8 mouse cellular contexts compared by ENCODE assay signal in the genomic region with DNA sequence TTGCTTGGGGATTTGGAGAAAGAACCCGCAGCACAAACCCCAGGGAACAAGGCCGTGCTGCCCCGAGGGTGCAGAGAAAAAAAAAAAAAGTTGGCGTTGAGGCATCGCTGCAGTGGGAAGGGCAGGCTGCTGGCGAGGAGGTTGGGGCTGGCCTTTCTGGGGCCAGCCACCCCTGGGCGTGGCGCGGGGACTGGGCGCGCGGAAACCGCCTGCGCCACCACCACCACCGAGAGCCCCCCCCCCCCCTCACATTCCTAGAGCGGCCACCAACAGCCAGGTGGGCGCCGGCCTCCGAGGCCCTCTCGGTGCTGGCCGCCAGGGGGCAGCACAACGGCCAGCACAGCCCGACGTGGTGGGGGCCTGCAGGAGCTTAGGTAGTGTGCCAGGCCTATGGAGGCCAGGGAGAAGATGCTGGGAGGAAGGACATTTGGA. TPM values are rescaled to one million over a fixed set of nuclear protein-coding genes. Genes with fewer than 3 reads are reported as not detected.
DNase-seq lines count a peak whose midpoint lies in the region; ATAC-seq and TF ChIP-seq lines count a peak whose summit lies in the region.

No protein-coding gene starts in this region.

- H3K9me3 ChIP-seq in ES-Bruce4 (replicated peaks; ENCODE audit: control insufficient read depth, insufficient read depth, low read length, poor library complexity, severe bottlenecking), result 0 out of 2 replicates have a peak, but pooled peaks cover 4% of the 10 kb centered on the region
- H3K9me3 ChIP-seq in heart, embryonic 16.5 days (replicated peaks; ENCODE audit: control insufficient read depth, low read length), result peaks cover 3% of the 10 kb centered on the region; the same call in 1 of the 2 replicates
- no peaks in the 10 kb centered on the region for H3K9me3 ChIP-seq in liver, postnatal 0 days (ENCODE audit: low read length)
- no peaks in the 10 kb centered on the region for H3K9me3 ChIP-seq in neural tube, embryonic 13.5 days

- H3K4me3 ChIP-seq in ES-Bruce4 (ENCODE audit: low read depth, low read length), result peak overlapping the region; percentile 72
- peak overlapping the region; percentile 32 for H3K4me3 ChIP-seq in brown adipose tissue, adult 24 weeks (ENCODE audit: insufficient read depth, low read depth, low read length)
- H3K4me3 ChIP-seq in heart, embryonic 16.5 days (ENCODE audit: low read length), result peak overlapping the region; percentile 46
- peak overlapping the region; percentile 37 for H3K4me3 ChIP-seq in liver, postnatal 0 days (ENCODE audit: low read depth, low read length)
- peak overlapping the region; percentile 43 for H3K4me3 ChIP-seq in neural tube, embryonic 13.5 days
- peak overlapping the region; percentile 62 for H3K4me3 ChIP-seq in testis, adult 2 months (ENCODE audit: control insufficient read depth, low read depth, low read length)

- no peaks in the 10 kb centered on the region for H3K36me3 ChIP-seq in ES-Bruce4 (ENCODE audit: control insufficient read depth, insufficient read depth, low read length, poor library complexity, severe bottlenecking)
- no peaks in the 10 kb centered on the region; the same call in 1 of the 2 replicates for H3K36me3 ChIP-seq in heart, embryonic 16.5 days (ENCODE audit: control insufficient read depth, insufficient read depth)
- H3K36me3 ChIP-seq in liver, postnatal 0 days (replicated peaks; ENCODE audit: insufficient read depth, low read length), result no peaks in the 10 kb centered on the region
- H3K36me3 ChIP-seq in neural tube, embryonic 13.5 days, result peaks cover 15% of the 10 kb centered on the region
- no peaks in the 10 kb centered on the region for H3K36me3 ChIP-seq in testis, adult 2 months (ENCODE audit: control insufficient read depth, insufficient read depth, low read length)

- peak; percentile 68 for TF ChIP-seq CTCF in ES-Bruce4 (IDR thresholded peaks at IDR 0.05; ENCODE audit: low read depth, low read length)
- TF ChIP-seq CTCF in liver, postnatal 0 days (IDR thresholded peaks at IDR 0.05; ENCODE audit: low read depth), result peak; percentile 91
- peak; percentile 91 for TF ChIP-seq CTCF in testis, adult 2 months (IDR thresholded peaks at IDR 0.05; ENCODE audit: control insufficient read depth, insufficient read depth, insufficient replicate concordance, low read depth, low read length)

- under 1% methylated on average over 17 of the region's 24 CpGs for whole genome bisulfite sequencing in heart, embryonic 16.5 days
- 1% methylated on average over 22 of the region's 24 CpGs for WGBS in liver, postnatal 0 days (ENCODE audit: insufficient replicate concordance)
- under 1% methylated on average over 24 of the region's 24 CpGs for WGBS in neural tube, embryonic 13.5 days

- peak overlapping the region; percentile 54 for H3K9ac ChIP-seq in ES-Bruce4 (ENCODE audit: low read depth, poor library complexity, severe bottlenecking)
- peak overlapping the region; percentile 41 for H3K9ac ChIP-seq in heart, embryonic 16.5 days (ENCODE audit: low read length)
- H3K9ac ChIP-seq in liver, postnatal 0 days (replicated peaks), result peak overlapping the region; percentile 36; the same call in 1 of the 2 replicates
- H3K9ac ChIP-seq in neural tube, embryonic 13.5 days, result peak overlapping the region; percentile 69

- 0 out of 2 replicates have a peak overlapping the region, but pooled peaks have one; percentile 15 for H3K27ac ChIP-seq in ES-Bruce4 (ENCODE audit: insufficient read depth, low read length)
- no peak overlapping the region for H3K27ac ChIP-seq in brown adipose tissue, adult 24 weeks (replicated peaks; ENCODE audit: low read depth, low read length)
- H3K27ac ChIP-seq in heart, embryonic 16.5 days (ENCODE audit: low read length), result no peak overlapping the region
- no peak overlapping the region for H3K27ac ChIP-seq in liver, postnatal 0 days (ENCODE audit: low read depth)
- H3K27ac ChIP-seq in neural tube, embryonic 13.5 days (replicated peaks), result no peak overlapping the region
- H3K27ac ChIP-seq in testis, adult 2 months (ENCODE audit: control insufficient read depth, insufficient read depth, low read depth, low read length), result no peak overlapping the region; the same call in none of the 2 replicates

- ATAC-seq in erythroblast, adult 5-6 weeks (replicated peaks; ENCODE audit: low FRiP score, poor library complexity, severe bottlenecking), result peak; percentile 77
- peak; percentile 72; the same call in 1 of the 2 replicates for ATAC-seq in heart, embryonic 16.5 days (replicated peaks; ENCODE audit: extremely low read depth, insufficient read depth, low FRiP score)
- ATAC-seq in liver, postnatal 0 days, result peak; percentile 92
- ATAC-seq in neural tube, embryonic 13.5 days (ENCODE audit: low read depth), result peak; percentile 96

- peak overlapping the region; percentile 64 for H3K4me2 ChIP-seq in heart, embryonic 16.5 days (ENCODE audit: low read depth, low read length)
- peak overlapping the region; percentile 71 for H3K4me2 ChIP-seq in liver, postnatal 0 days (ENCODE audit: low read depth, low read length)
- H3K4me2 ChIP-seq in neural tube, embryonic 13.5 days, result peak overlapping the region; percentile 66

- peak; percentile 85 for DNase-seq in kidney, postnatal 10 days
- DNase-seq in liver, postnatal 0 days, result peak; percentile 83

- TF ChIP-seq POLR2A in ES-Bruce4 (IDR thresholded peaks at IDR 0.05; ENCODE audit: insufficient read depth, low read length), result no peak
- TF ChIP-seq POLR2A in testis, adult 2 months (IDR thresholded peaks at IDR 0.05; ENCODE audit: control insufficient read depth, low read depth, low read length), result peak; percentile 64; the same call in 1 of the 2 replicates

- no peaks in the 10 kb centered on the region for H3K27me3 ChIP-seq in ES-Bruce4 (ENCODE audit: control insufficient read depth, insufficient read depth, low read length, poor library complexity, severe bottlenecking)
- H3K27me3 ChIP-seq in heart, embryonic 16.5 days (ENCODE audit: control insufficient read depth, insufficient read depth, low read length), result peaks cover 90% of the 10 kb centered on the region
- no peaks in the 10 kb centered on the region for H3K27me3 ChIP-seq in liver, postnatal 0 days (ENCODE audit: insufficient read depth, low read length)
- no peaks in the 10 kb centered on the region for H3K27me3 ChIP-seq in neural tube, embryonic 13.5 days
- H3K27me3 ChIP-seq in testis, adult 2 months (ENCODE audit: control insufficient read depth, insufficient read depth, low read length), result no peaks in the 10 kb centered on the region

- TF ChIP-seq EP300 in ES-Bruce4 (IDR thresholded peaks at IDR 0.05; ENCODE audit: insufficient read depth, low read depth, low read length), result no peak
- no peak for TF ChIP-seq EP300 in liver, postnatal 0 days (IDR thresholded peaks at IDR 0.05; ENCODE audit: low read depth)

- no peaks in the 10 kb centered on the region for H3K4me1 ChIP-seq in ES-Bruce4 (ENCODE audit: control insufficient read depth, insufficient read depth, low read length)
- H3K4me1 ChIP-seq in brown adipose tissue, adult 24 weeks (ENCODE audit: control insufficient read depth, insufficient read depth, insufficient read length, low read length), result no peaks in the 10 kb centered on the region
- peaks cover 6% of the 10 kb centered on the region for H3K4me1 ChIP-seq in heart, embryonic 16.5 days (ENCODE audit: control insufficient read depth, insufficient read depth, low read length)
- peaks cover 5% of the 10 kb centered on the region; the same call in 1 of the 2 replicates for H3K4me1 ChIP-seq in liver, postnatal 0 days (ENCODE audit: insufficient read depth)
- H3K4me1 ChIP-seq in neural tube, embryonic 13.5 days (replicated peaks), result peaks cover 8% of the 10 kb centered on the region
- H3K4me1 ChIP-seq in testis, adult 2 months (ENCODE audit: control insufficient read depth, insufficient read depth, low read length), result peaks cover 15% of the 10 kb centered on the region

RNA-seq across cellular contexts. Expression of gene Zfp777, which starts 32.6 kb away (rescaled TPM):
- 22.6 and 23.3 TPM in 2 replicates for polyA plus RNA-seq in ES-Bruce4 (2011; ENCODE audit: insufficient read depth, insufficient read length, low read depth, missing spikeins)
- polyA plus RNA-seq in brown adipose tissue, adult 24 weeks (2012; ENCODE audit: insufficient read depth, insufficient read length, missing spikeins), result 4.8 and 9.8 TPM in 2 replicates
- 1.5 and 1.7 TPM in 2 replicates for total RNA-seq in erythroblast, adult 5-6 weeks (2015; ENCODE audit: low replicate concordance)
- total RNA-seq in erythroblast, adult 5-6 weeks (2017; ENCODE audit: low replicate concordance), result 1.5 and 5.0 TPM in 2 replicates
- polyA plus RNA-seq in heart, embryonic 16.5 days (2015; fragmentation: Nextera tagmentation; extraction: Ambion mirVana), result 2.6 and 2.7 TPM in 2 replicates
- polyA plus RNA-seq in liver, postnatal 0 days (2015; fragmentation: Nextera tagmentation; extraction: Ambion mirVana), result 1.7 and 2.2 TPM in 2 replicates
- polyA plus RNA-seq in neural tube, embryonic 13.5 days (2015; fragmentation: Nextera tagmentation; extraction: Ambion mirVana), result 8.9 and 11.7 TPM in 2 replicates
- 3.0 and 5.2 TPM in 2 replicates for polyA plus RNA-seq in testis, adult 2 months (2012; rRNA removed)
